Mouse (Mus musculus): ENCODE data around the gene Hspbap1.

The Hspbap1 gene

GRCm38 (mm10) chr16:35871898-35872297, 101.7 kb downstream of the Hspbap1 start:
- no peak for DNase-seq (ENCODE audit: low spot score)

DNA sequence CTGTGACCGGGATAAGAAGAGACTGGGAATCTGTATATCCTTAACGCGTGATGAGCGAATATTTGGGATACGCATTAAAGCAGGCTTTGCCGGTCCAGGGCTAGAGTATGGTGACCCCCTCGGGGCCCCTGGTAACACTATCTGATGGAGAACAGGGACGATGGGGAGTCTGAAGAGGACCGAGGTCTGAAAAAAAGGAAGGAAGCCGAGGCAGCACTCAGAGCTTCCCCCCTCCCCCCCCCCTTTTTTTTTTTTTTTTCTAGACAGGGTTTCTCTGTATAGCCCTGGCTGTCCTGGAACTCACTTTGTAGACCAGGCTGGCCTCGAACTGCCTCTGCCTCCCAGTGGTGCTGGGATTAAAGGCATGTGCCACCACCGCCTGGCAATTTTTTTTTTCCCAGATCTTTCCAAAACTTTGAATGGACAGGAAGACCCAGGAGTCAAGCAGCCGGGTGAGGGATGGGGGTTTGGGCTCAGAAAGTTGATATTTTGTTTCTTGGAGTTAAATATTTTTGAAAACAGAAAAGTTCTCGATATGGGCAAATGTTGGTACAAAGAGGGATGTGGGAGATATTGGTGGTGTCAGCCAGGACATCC, 102.3 kb downstream of the Hspbap1 start:
- no peak for DNase-seq (ENCODE audit: low spot score)

GRCm38 (mm10) chr16:35874416-35874815, 104.2 kb downstream of the Hspbap1 start:
- peak; percentile 60 for DNase-seq (ENCODE audit: low spot score)
